Mouse (Mus musculus) embryonic stem cell, embryonic (primary cell): ENCODE data around the gene Napsa.

Source experiments
- CTCF ChIA-PET, 4 experiments: fragments of 300-600 bp in 2 of 4; fragments of 350-600 bp in 2 of 4; sonication (Branson Sonifier 250); formaldehyde crosslinking; loops; one replicate each; lab custom pipeline; 2022; ENCODE audit warnings: inconsistent platforms in 2 of 4; lab: Charles Lee
- POLR2A ChIA-PET, 4 experiments: fragments of 300-600 bp in 2 of 4; fragments of 350-600 bp in 2 of 4; sonication (Branson Sonifier 250); formaldehyde crosslinking; loops; one replicate each; lab custom pipeline; 2022; ENCODE audit warnings: antibody characterized with exemption in 4 of 4, inconsistent platforms in 1 of 4; lab: Charles Lee

Gene Napsa

GRCm38 (mm10) chr7:44630437-44630836 is 58.3 kb downstream of the Napsa start:
- ChIA-PET CTCF (interaction anchor here (0.6 to 3.6 kb wide), 11 partner anchors 12 to 367 kb away, joined by 3 to 17 read pairs (median 6); no protein-coding TSS in a partner anchor), POLR2A (interaction anchor here in 3 of 4 experiments (0.8 to 2.5 kb wide), 11 partner anchors 12 to 721 kb away, joined by 3 to 11 read pairs (median 5); partner anchors contain the start of genes Kcnc3 (in 1 of the 3) and Pold1 (in 1 of the 3))

- POLR2A ChIA-PET, result interaction anchor here (0.5 to 3.1 kb wide), 26 partner anchors 8 to 917 kb away, joined by 3 to 16 read pairs (median 3); partner anchors contain the start of genes Emc10 (in 2 of the 4), Fam71e1 (in 2 of the 4), 1700028J19Rik (in 1 of the 4) and 2410002F23Rik (in 1 of the 4)
- CTCF ChIA-PET, result interaction anchor here (0.5 to 3.8 kb wide), 38 partner anchors 8 to 370 kb away, joined by 3 to 34 read pairs (median 5); partner anchors contain the start of genes Pold1 (in 2 of the 4), Emc10 (in 1 of the 4) and Fam71e1 (in 1 of the 4)
Measured at GRCm38 (mm10) chr7:44632676-44633075, 60.5 kb downstream of the Napsa start.

GRCm38 (mm10) chr7:44633407-44633806 is 61.2 kb downstream of the Napsa start:
- ChIA-PET CTCF (interaction anchor here (0.5 to 3.8 kb wide), 48 partner anchors 8 to 438 kb away, joined by 3 to 34 read pairs (median 4); partner anchors contain the start of genes Pold1 (in 3 of the 4), Emc10 (in 2 of the 4), Fam71e1 (in 2 of the 4) and Nr1h2 (in 1 of the 4)), POLR2A (interaction anchor here (0.6 to 3.1 kb wide), 26 partner anchors 9 to 1220 kb away, joined by 3 to 16 read pairs (median 4); partner anchors contain the start of genes 1700028J19Rik (in 2 of the 4), 2410002F23Rik (in 2 of the 4), Emc10 (in 1 of the 4) and Fam71e1 (in 1 of the 4))
